Mouse (Mus musculus): ENCODE data around the gene Herc3. TPM values are rescaled to one million over a fixed set of nuclear protein-coding genes. Genes with fewer than 3 reads are reported as not detected.

The Herc3 gene
- polyA plus RNA-seq, 1 experiment: 113 TPM

- Histone ChIP-seq H3K27me3 (ENCODE audit: control insufficient read depth, insufficient read depth, low read length) (no peaks in the 10 kb centered on the region), H3K27ac (ENCODE audit: insufficient read depth, low read length) (no peak overlapping the region), H3K4me3 (replicated peaks; ENCODE audit: insufficient read depth, low read depth, low read length) (no peak overlapping the region), H3K4me1 (ENCODE audit: control insufficient read depth, insufficient read depth, low read length) (no peaks in the 10 kb centered on the region)
- TF ChIP-seq CTCF (IDR thresholded peaks at IDR 0.05; ENCODE audit: borderline replicate concordance, insufficient read depth, low read depth, low read length): 0 out of 2 replicates have a peak, but pooled peaks have one; percentile 23
- TF ChIP-seq POLR2A (IDR thresholded peaks at IDR 0.05; ENCODE audit: borderline replicate concordance, insufficient read depth, low read length): no peak
- peak in 1 of 2 experiments; percentile 41 for DNase-seq
- WGBS: 37% methylated on average over 3 of the region's 3 CpGs
Measured at GRCm38 (mm10) chr6:58921623-58922022, 90.4 kb downstream of the Herc3 start.

DNA sequence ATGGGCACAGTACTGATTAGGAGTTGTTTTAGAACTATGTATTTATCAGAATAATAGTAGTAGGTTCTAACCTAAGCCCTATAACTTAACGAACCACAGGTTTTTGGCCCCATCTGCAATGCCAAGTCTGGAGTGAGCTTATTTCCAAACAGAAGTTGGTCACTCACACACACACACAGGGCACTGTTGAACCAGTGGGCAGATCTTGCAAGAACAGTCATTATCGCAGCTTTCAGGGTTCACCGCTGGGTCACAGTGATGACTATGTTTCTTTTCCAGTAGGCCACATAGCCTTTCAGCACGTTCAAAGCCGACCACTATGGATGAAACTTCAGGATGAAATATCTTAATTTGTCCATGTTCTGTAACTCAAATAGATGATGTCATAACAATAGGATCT lies 91.2 kb downstream of the Herc3 start:
- TF ChIP-seq CTCF (IDR thresholded peaks at IDR 0.05; ENCODE audit: borderline replicate concordance, insufficient read depth, low read depth, low read length) (no peak), POLR2A (IDR thresholded peaks at IDR 0.05; ENCODE audit: borderline replicate concordance, insufficient read depth, low read length) (no peak)
- no peak overlapping the region for H3K27ac ChIP-seq (ENCODE audit: insufficient read depth, low read length)
- 88% methylated on average over 5 of the region's 5 CpGs for WGBS
- peaks cover 5% of the 10 kb centered on the region for H3K4me1 ChIP-seq (ENCODE audit: control insufficient read depth, insufficient read depth, low read length)
- no peak overlapping the region for H3K4me3 ChIP-seq (replicated peaks; ENCODE audit: insufficient read depth, low read depth, low read length)
- DNase-seq: no peak
- H3K27me3 ChIP-seq (ENCODE audit: control insufficient read depth, insufficient read depth, low read length): no peaks in the 10 kb centered on the region

DNA sequence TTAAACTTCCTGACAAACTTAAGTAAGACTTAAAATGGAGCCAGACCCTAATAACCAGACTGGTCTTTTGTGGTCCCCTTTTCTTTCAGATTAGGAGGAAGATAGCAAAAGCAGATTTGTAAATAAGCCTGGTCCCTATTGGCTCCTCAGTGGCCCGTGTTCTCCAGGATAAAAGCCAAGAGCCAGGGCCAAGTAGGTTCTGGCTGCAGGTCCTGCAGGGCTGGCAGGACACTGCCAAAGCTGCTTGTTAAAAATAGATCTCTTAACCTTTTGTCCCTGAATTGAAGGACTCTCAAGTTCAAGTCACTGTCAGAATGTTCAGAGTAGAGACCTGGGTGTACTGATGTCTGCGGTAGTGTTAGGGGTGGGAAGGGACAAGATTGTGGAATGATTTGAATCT lies 96.6 kb downstream of the Herc3 start:
- H3K4me1 ChIP-seq (ENCODE audit: control insufficient read depth, insufficient read depth, low read length): peaks cover 20% of the 10 kb centered on the region
- 4% methylated on average over 2 of the region's 2 CpGs for WGBS
- TF ChIP-seq CTCF (IDR thresholded peaks at IDR 0.05; ENCODE audit: borderline replicate concordance, insufficient read depth, low read depth, low read length) (no peak), POLR2A (IDR thresholded peaks at IDR 0.05; ENCODE audit: borderline replicate concordance, insufficient read depth, low read length) (no peak)
- peak overlapping the region; percentile 60 for H3K27ac ChIP-seq (ENCODE audit: insufficient read depth, low read length)
- peak; percentile 79 to 91 for DNase-seq
- H3K4me3 ChIP-seq (replicated peaks; ENCODE audit: insufficient read depth, low read depth, low read length): no peak overlapping the region
- no peaks in the 10 kb centered on the region for H3K27me3 ChIP-seq (ENCODE audit: control insufficient read depth, insufficient read depth, low read length)

GRCm38 (mm10) chr6:58929911-58930431 lies 98.7 kb downstream of the Herc3 start:
- DNase-seq: peak; percentile 41 to 60
- peaks cover 20% of the 10 kb centered on the region for H3K4me1 ChIP-seq (ENCODE audit: control insufficient read depth, insufficient read depth, low read length)
- no peaks in the 10 kb centered on the region for H3K27me3 ChIP-seq (ENCODE audit: control insufficient read depth, insufficient read depth, low read length)
- TF ChIP-seq CTCF (IDR thresholded peaks at IDR 0.05; ENCODE audit: borderline replicate concordance, insufficient read depth, low read depth, low read length): no peak
- TF ChIP-seq POLR2A (IDR thresholded peaks at IDR 0.05; ENCODE audit: borderline replicate concordance, insufficient read depth, low read length): no peak
- H3K4me3 ChIP-seq (replicated peaks; ENCODE audit: insufficient read depth, low read depth, low read length): no peak overlapping the region
- WGBS: 66% methylated on average over 9 of the region's 9 CpGs
- no peak overlapping the region for H3K27ac ChIP-seq (ENCODE audit: insufficient read depth, low read length)

DNA sequence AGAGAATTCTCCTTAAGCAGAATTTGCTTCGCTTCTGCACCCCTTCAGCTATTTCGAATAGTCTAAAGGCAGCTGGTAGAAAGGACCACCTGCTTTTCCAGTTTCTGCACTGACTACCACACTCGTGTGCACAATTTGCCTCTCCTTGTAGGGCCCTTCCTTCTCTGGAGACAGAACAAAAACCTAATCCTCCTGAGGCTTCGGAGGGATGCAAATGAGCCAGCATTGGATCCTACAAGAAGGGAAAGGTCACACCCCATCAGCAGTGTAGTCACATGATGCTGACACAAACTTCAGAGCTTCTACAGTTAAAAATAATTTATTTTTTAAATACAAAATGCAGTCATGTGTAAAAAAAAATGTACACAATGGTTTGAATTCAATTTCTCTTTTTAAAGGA lies 99.9 kb downstream of the Herc3 start:
- Histone ChIP-seq H3K27ac (ENCODE audit: insufficient read depth, low read length) (no peak overlapping the region), H3K27me3 (ENCODE audit: control insufficient read depth, insufficient read depth, low read length) (no peaks in the 10 kb centered on the region), H3K4me1 (ENCODE audit: control insufficient read depth, insufficient read depth, low read length) (peaks cover 20% of the 10 kb centered on the region), H3K4me3 (replicated peaks; ENCODE audit: insufficient read depth, low read depth, low read length) (no peak overlapping the region)
- TF ChIP-seq CTCF (IDR thresholded peaks at IDR 0.05; ENCODE audit: borderline replicate concordance, insufficient read depth, low read depth, low read length): no peak
- no peak for TF ChIP-seq POLR2A (IDR thresholded peaks at IDR 0.05; ENCODE audit: borderline replicate concordance, insufficient read depth, low read length)
- DNase-seq: no peak
- 77% methylated on average over 4 of the region's 4 CpGs for WGBS

GRCm38 (mm10) chr6:58932515-58933188 lies 101.4 kb downstream of the Herc3 start:
- peaks cover 14% of the 10 kb centered on the region for H3K4me1 ChIP-seq (ENCODE audit: control insufficient read depth, insufficient read depth, low read length)
- peak in 1 of 2 experiments; percentile 25 for DNase-seq
- H3K4me3 ChIP-seq (replicated peaks; ENCODE audit: insufficient read depth, low read depth, low read length): no peak overlapping the region
- no peak overlapping the region; the same call in 1 of the 2 replicates for H3K27ac ChIP-seq (ENCODE audit: insufficient read depth, low read length)
- WGBS: 60% methylated on average over 12 of the region's 12 CpGs
- no peaks in the 10 kb centered on the region for H3K27me3 ChIP-seq (ENCODE audit: control insufficient read depth, insufficient read depth, low read length)
- TF ChIP-seq CTCF (IDR thresholded peaks at IDR 0.05; ENCODE audit: borderline replicate concordance, insufficient read depth, low read depth, low read length): no peak
- TF ChIP-seq POLR2A (IDR thresholded peaks at IDR 0.05; ENCODE audit: borderline replicate concordance, insufficient read depth, low read length): no peak

GRCm38 (mm10) chr6:58933189-58933913 lies 102.1 kb downstream of the Herc3 start:
- no peak overlapping the region; the same call in 1 of the 2 replicates for H3K27ac ChIP-seq (ENCODE audit: insufficient read depth, low read length)
- TF ChIP-seq CTCF (IDR thresholded peaks at IDR 0.05; ENCODE audit: borderline replicate concordance, insufficient read depth, low read depth, low read length) (no peak), POLR2A (IDR thresholded peaks at IDR 0.05; ENCODE audit: borderline replicate concordance, insufficient read depth, low read length) (no peak)
- DNase-seq: peak; percentile 53 to 85

More at GRCm38 (mm10) chr6:58933189-58933913, 102.1 kb downstream of the Herc3 start:
- no peak overlapping the region for H3K4me3 ChIP-seq (replicated peaks; ENCODE audit: insufficient read depth, low read depth, low read length)
- no peaks in the 10 kb centered on the region for H3K27me3 ChIP-seq (ENCODE audit: control insufficient read depth, insufficient read depth, low read length)
- H3K4me1 ChIP-seq (ENCODE audit: control insufficient read depth, insufficient read depth, low read length): peaks cover 7% of the 10 kb centered on the region
- 29% methylated on average over 6 of the region's 6 CpGs for WGBS
